Mouse (Mus musculus): ENCODE data around the gene Haao. TPM values are rescaled to one million over a fixed set of nuclear protein-coding genes. Genes with fewer than 3 reads are reported as not detected.
A peak's percentile ranks its signal among the peaks of the same experiment; 100 is the strongest.

Haao gene
- total RNA-seq, 1 experiment from 2014 or later: 0.43 TPM

- DNase-seq: no peak
These were observed 13.6 kb downstream of the Haao start for GRCm38 (mm10) chr17:83834120-83834519.

GRCm38 (mm10) chr17:83830616-83831292, 17.0 kb downstream of the Haao start:
- DNase-seq: no peak

DNA sequence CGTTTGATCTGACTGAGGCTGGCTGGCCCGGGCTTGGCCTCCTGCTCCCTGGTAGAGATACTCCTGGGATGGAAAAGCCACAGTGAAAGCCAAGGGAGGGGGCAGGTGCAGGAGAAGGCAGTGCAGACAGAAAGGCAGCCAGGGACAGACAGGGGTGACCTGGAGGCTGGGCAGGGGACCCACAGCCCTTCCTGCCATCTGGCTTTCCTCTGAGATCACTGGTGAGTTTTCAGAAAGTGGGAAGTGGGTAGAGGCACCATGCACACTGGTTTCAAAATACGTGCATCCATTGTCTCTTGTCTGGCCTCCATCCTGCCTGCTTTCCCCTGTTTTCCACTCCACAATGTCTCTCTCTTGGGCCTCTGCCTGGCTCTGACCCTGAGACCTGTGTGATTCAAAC, 18.4 kb downstream of the Haao start:
- no peak for DNase-seq

DNA sequence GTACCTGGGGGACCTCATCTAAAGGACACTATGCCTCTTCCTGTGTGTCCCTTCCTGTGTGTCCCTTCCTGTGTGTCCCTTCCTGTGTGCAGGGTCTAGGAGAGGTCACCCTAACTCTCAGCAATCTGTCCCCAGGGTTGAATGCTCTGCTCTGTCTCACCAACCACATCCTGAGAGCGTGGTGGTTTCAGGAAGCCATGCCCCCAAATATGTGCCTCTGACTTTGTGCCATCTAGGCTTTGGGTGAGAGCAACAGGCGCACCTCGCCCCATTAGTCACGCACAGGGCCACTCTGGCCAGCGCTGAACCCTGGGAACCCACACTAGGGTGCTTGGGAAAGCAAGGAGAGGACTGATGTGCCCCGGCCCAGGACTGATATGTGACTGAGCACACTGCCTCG, 23.9 kb downstream of the Haao start:
- DNase-seq: no peak

GRCm38 (mm10) chr17:83821876-83822275, 25.9 kb downstream of the Haao start:
- DNase-seq: no peak

DNA sequence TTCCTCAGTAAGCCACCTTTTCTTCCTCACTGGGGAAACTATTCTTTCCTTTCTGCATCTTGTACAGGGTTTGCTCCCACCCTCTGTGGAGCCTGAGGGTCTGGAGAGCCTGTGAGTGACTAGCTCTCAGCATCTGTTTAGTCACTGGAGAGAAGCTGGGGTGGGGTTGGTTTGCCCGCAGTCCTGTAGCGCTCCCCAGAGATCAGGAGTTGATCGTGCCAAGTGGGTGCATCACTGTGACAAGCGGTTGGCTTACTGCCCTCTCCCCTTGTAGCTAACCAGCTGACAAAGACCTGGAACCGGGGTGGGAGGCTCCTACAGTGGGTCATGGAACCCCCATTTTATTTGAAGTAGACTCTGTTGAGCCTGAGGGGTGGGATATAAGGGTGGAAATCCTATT, 27.1 kb downstream of the Haao start:
- no peak for DNase-seq

GRCm38 (mm10) chr17:83819503-83819902, 28.3 kb downstream of the Haao start:
- no peak for DNase-seq

- no peak for DNase-seq
These were observed 30.8 kb downstream of the Haao start for GRCm38 (mm10) chr17:83816996-83817395.

- no peak for DNase-seq
These were observed 34.7 kb downstream of the Haao start for GRCm38 (mm10) chr17:83813050-83813449.

- DNase-seq: no peak
These were observed 35.4 kb downstream of the Haao start for GRCm38 (mm10) chr17:83812200-83812944.

DNA sequence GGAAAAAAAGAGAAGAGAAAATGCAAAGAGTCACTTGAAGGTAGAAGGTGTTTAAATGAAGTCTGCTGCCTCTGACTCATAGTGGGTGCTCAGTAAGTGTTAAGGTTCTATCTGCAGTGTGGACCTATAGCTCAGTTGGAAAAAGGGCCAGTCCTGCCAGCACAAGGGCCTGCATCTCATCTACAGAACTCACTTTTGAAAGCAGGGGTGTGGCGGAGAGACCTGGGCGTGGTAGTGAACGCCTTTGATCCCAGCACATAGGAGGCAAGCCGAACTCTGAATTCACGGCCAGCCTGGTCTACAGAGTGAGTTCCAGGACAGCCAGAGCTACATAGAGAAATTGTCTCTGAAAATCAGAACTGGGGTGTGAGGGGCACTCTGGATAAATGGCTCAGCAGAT, 37.5 kb downstream of the Haao start:
- no peak for DNase-seq

DNA sequence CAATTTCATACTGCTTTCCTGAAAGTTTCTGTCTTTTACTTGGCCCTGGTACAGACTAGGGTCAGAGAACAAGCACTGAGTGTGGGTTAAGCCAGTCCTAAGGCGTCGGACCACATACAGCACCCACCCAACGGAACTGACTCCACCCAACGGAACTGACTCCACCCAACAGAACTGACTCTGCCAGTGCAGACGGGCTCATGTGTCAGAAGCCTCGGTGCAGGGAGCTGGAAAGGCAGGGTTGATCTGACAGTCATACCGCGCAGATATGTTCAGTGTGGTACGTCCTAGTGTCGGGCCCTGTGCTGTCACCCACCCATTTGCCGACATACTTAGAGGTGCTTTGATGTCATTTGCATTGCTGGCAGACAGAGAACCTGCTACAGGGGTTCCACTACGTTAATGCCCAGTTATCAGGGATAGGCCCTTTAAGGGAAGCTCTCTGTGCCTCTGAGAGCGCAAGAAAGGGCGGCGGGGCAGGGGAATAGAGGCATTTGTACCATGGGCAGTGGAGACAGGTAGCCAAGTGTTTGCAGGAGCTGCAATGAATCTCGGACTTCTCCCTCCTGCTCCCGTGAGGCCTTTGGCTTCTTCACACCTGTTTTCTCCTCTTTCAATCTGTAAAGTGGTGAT, 38.5 kb downstream of the Haao start:
- DNase-seq: no peak

DNA sequence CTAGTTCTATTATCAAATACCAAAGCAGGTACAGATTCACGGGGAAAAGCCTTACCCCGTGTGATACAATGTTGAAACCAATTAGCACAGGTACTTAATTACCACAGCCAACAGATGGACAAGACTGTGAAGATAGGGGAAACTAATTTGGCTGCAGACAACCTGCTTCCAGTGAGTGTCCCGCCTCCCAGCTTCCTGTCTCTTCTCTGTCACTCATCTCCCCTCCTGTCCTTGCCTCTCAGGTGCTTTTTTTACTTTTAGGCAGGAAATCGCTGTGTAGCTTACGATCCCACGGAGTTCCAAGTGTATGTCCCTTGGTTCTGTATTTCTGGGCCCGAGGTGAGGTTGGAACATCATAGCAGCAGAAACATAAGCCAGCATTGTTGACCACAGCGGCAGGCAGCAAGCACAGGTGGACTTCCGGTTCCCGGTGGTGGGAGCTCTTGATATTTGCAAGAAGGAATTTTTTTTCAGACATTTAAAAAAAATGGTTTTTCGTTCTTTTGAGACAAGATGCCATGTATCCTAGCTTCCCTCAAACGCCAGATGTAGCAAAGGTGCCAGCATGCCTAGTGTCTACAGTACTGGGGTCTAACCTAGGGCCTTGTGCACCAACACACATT, 39.2 kb downstream of the Haao start:
- DNase-seq: no peak

GRCm38 (mm10) chr17:83807778-83808398, 39.9 kb downstream of the Haao start:
- DNase-seq: peak; percentile 62

DNA sequence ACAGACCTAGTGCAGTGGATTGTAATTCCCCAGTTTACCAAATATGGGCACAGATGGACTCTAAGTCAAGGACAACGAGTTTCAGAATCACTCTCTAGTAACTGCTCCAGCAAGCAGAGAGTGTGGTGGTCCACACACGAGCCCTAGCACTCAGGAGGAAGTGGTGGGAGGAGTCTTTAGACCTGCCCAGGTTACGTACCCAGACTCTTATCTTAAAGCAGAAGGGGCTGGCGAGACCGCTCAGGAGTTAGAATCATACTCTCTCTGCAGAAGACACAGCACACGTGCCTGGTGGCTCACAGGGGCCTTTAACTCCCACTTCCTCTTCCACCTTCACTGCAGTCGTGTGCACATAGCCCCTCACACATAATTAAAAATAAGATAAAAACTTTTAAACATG, 40.4 kb downstream of the Haao start:
- DNase-seq: no peak

DNA sequence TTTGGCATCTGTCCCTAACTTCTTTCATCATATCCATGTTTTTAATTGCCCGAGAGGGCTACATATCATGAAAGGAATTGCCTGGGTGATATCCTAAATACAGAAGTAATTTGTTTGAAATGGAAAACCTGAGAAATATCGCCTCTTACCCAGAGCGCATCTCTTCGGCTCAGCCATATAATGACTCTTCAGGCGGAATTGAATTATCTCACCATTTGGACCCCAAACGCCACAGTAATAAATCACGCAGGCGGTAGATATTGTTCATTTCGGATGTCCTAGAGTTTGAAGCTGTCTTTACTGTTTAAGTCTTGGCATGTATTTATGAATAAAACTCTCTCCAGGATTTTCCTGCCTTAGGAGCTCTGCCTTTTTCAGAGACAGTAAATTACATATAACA, 42.7 kb downstream of the Haao start:
- DNase-seq: no peak

- DNase-seq: no peak
These were observed 43.8 kb downstream of the Haao start for GRCm38 (mm10) chr17:83803987-83804386.

- DNase-seq: no peak
These were observed 48.2 kb downstream of the Haao start for GRCm38 (mm10) chr17:83799506-83800050.

- DNase-seq: no peak
These were observed 52.6 kb downstream of the Haao start for GRCm38 (mm10) chr17:83795121-83795520.

DNA sequence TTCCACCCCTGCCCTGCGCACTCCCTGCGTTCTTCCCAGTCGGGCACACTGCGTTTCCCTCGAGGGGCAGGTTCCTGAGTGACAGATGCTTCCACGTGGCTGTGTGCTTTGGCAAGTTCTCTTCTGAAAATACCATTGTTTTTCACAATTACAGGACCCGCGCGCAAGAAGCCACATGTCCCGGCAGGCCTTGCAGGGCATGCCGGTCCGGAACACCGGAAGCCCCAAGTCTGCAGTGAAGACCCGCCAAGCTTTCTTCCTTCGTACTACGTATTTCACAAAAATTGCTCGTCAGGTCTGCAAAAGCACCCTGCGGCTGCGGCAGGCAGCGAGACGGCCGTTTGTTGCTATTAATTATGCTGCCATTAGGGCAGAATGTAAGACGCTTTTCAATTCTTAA, 55.4 kb downstream of the Haao start:
- DNase-seq: no peak

DNA sequence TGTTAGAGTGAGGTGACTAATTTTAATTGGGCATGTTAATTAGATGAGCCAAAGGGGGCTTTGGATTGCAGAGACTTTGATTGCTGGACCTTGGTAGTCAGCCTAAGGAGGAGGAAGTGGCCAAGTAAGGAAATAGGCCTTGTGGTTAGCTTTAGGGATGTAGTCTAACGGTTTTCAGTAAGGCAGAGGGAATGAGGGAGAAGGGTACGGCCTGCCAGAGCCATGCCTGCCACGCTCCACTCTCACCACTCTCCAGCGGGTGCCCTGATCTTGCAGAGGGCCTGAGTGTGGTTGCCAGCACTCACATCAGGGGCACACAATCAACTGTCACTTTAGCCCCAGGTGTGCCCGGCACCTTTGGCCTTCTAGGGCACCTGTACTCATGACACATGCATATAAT, 57.6 kb downstream of the Haao start:
- no peak for DNase-seq

GRCm38 (mm10) chr17:83786418-83786817, 61.3 kb downstream of the Haao start:
- DNase-seq: no peak
